Mouse (Mus musculus): ENCODE data around the gene Hoxc6. TPM values are rescaled to one million over a fixed set of nuclear protein-coding genes. Genes with fewer than 3 reads are reported as not detected.

The Hoxc6 gene
- total RNA-seq, 2 experiments from 2014 or later: not detected

- DNase-seq (ENCODE audit: extremely low spot score in 1 of 2, low spot score in 2 of 2): peak in 1 of 2 experiments; percentile 26
- intact Hi-C loops (cut with DNase I): no loop called here
- TF ChIP-seq CTCF (IDR thresholded peaks at IDR 0.05): no peak
- peak overlapping the region; percentile 15 for H3K4me3 ChIP-seq
- H3K27ac ChIP-seq: no peak overlapping the region
These were observed 1.2 kb downstream of the Hoxc6 start for GRCm38 (mm10) chr15:102999183-102999831.

DNA sequence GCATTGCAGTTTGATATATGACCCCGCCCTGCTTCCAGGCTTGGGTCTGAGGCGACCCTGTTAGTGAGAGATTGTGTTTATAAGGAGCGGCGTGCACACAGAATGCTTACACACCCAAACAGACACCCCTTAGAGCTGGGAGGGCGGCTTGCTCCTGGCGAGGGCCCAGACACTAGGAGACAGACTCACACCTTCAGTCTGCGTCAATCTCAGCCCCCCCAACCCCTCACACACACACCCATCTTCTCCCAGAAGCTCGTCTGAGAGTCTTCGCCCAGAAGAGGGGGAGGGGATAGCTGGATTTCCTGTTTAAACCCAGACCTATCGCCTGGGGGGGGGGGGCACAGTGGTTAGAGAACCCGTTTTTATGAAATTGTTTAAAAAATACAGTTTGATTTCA lies 1.9 kb downstream of the Hoxc6 start:
- intact Hi-C loops (cut with DNase I): no loop called here
- DNase-seq (ENCODE audit: extremely low spot score in 1 of 2, low spot score in 2 of 2): no peak
- no peak for TF ChIP-seq CTCF (IDR thresholded peaks at IDR 0.05)
- no peak overlapping the region for H3K4me3 ChIP-seq
- no peak overlapping the region for H3K27ac ChIP-seq

DNA sequence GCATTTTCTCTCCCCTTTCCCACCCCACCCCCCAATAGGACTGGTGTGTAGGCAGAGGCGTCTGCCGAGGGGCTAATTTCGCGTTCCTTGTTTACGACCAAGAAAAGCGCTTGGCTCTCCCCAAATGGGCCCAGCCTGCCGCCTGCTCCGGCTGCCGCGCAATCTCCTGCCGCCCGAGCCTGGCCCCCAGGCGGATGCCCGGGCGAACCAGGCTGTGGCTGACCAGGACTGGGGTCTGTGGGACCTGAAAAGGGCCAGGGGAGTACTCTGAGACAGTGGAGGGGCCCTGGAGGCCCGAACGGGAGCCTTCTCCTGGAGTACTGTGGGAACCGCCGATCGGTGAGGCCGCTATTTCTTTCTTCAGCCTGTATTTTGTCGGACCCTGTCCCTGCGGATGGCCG lies 2.4 kb downstream of the Hoxc6 start:
- no peak for DNase-seq (ENCODE audit: extremely low spot score in 1 of 2, low spot score in 2 of 2)
- no peak overlapping the region for H3K4me3 ChIP-seq
- H3K27ac ChIP-seq: no peak overlapping the region
- intact Hi-C loops (cut with DNase I): no loop called here
- no peak for TF ChIP-seq CTCF (IDR thresholded peaks at IDR 0.05)

- no peak overlapping the region for H3K27ac ChIP-seq
- no peak overlapping the region for H3K4me3 ChIP-seq
- intact Hi-C loops (cut with DNase I): no loop called here
- DNase-seq (ENCODE audit: extremely low spot score in 1 of 2, low spot score in 2 of 2): no peak
- no peak for TF ChIP-seq CTCF (IDR thresholded peaks at IDR 0.05)
These were observed 3.3 kb downstream of the Hoxc6 start for GRCm38 (mm10) chr15:103001370-103001769.

DNA sequence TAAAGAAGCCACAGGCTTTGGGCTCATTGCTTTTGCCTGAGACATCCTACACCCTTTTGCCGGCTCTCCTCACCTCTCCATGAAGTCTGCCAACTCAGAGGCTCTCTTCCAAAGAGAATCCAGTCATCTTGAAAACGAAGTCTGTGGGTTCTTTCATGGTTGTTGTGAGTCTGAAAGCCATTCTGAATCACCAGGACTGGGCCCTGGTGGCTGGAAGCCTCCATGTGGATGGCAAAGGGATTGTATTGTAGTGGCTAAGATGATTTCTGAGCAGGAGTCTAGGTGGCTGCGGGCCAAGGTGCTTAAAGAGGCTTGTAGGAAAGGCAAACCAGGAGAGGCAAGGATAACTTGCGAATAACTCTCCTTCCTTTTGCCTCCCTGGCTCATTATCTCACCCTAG lies 4.1 kb downstream of the Hoxc6 start:
- TF ChIP-seq CTCF (IDR thresholded peaks at IDR 0.05): no peak
- intact Hi-C loops (cut with DNase I): no loop called here

DNA sequence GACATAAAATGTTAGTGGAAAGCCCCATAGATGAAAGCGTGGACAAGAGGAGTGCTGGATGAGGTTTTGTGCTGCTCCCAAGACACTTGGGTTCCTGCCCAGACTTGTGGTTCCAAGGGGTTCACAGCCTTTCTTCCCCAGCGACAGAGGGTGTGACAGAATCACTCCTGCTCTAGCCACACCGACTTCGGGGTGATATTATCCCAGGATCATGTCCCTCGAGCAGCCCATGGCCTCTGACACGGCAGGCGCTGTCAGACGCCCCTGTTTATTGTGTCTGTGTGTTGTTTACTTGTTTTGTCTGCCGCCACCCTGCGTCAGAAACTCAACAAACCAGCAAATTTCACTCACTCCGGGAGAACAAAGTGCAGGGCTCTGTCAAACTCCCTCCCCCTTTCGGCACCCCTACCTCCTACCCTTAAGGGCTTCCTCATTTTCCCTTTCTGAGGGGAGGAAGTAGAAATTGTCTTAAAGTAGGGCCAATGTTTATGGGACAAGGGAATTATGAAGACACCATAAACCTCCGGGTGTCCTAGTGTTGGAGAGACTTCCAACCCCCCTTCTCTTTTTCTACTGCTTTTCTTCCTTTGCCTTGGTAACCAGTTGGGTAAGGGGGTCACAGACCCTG lies 4.9 kb downstream of the Hoxc6 start:
- no peak for DNase-seq (ENCODE audit: extremely low spot score in 1 of 2, low spot score in 2 of 2)
- intact Hi-C loops (cut with DNase I): no loop called here
- H3K27ac ChIP-seq: no peak overlapping the region
- no peak for TF ChIP-seq CTCF (IDR thresholded peaks at IDR 0.05)
- no peak overlapping the region for H3K4me3 ChIP-seq

More for the DNA sequence above, 4.1 kb downstream of the Hoxc6 start:
- no peak for DNase-seq (ENCODE audit: extremely low spot score in 1 of 2, low spot score in 2 of 2)
- H3K4me3 ChIP-seq: no peak overlapping the region
- no peak overlapping the region for H3K27ac ChIP-seq

- DNase-seq (ENCODE audit: extremely low spot score in 1 of 2, low spot score in 2 of 2): no peak
These were observed 7.3 kb downstream of the Hoxc6 start for GRCm38 (mm10) chr15:103005308-103005707.

DNA sequence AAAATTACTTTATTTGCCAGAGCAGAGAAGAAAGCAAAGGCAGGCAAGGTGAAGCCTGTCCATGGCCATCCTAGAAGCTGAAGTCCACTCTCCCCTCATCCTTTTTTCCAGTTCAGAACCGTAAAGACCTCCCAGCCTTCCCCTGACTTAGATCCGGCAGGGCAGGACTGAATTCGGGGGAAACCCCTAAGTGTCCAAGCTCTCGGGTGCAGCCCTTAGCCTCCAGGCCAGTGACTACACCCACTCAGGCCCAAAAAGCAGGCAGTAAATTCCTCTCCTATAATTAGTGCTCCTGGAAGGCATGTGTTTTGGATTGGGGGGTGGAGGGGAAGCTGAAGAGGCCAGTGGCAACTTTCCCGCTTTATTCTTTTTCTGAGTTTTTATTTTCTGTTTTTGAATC lies 7.7 kb downstream of the Hoxc6 start:
- no peak overlapping the region for H3K4me3 ChIP-seq
- intact Hi-C loops (cut with DNase I): no loop called here
- no peak for DNase-seq (ENCODE audit: extremely low spot score in 1 of 2, low spot score in 2 of 2)
- TF ChIP-seq CTCF (IDR thresholded peaks at IDR 0.05): no peak
- no peak overlapping the region for H3K27ac ChIP-seq

More at GRCm38 (mm10) chr15:103005308-103005707, 7.3 kb downstream of the Hoxc6 start:
- Histone ChIP-seq H3K4me3 (no peak overlapping the region), H3K27ac (no peak overlapping the region)
- intact Hi-C loops (cut with DNase I): no loop called here
- no peak for TF ChIP-seq CTCF (IDR thresholded peaks at IDR 0.05)

DNA sequence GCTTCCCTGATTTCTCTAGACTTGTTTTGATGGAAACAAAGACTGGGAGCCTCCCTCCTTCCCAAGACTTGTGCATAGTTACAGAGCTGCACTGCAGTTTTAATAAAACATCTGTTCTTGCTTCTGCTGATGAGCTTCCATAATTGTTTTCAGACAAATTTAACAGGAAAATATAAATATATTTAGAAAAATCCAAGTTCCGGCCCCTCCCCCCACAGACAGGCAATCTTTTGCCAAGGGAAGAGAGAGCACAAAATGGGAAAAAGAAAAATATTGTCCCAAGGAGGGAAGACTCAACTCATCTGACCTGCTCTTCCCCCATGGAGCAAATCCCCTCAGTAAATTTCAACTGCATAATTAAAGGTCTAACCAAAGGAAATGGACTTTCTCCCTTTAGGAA lies 8.3 kb downstream of the Hoxc6 start:
- TF ChIP-seq CTCF (IDR thresholded peaks at IDR 0.05): no peak
- Histone ChIP-seq H3K4me3 (no peak overlapping the region), H3K27ac (no peak overlapping the region)
- no peak for DNase-seq (ENCODE audit: extremely low spot score in 1 of 2, low spot score in 2 of 2)
- intact Hi-C loops (cut with DNase I): no loop called here

DNA sequence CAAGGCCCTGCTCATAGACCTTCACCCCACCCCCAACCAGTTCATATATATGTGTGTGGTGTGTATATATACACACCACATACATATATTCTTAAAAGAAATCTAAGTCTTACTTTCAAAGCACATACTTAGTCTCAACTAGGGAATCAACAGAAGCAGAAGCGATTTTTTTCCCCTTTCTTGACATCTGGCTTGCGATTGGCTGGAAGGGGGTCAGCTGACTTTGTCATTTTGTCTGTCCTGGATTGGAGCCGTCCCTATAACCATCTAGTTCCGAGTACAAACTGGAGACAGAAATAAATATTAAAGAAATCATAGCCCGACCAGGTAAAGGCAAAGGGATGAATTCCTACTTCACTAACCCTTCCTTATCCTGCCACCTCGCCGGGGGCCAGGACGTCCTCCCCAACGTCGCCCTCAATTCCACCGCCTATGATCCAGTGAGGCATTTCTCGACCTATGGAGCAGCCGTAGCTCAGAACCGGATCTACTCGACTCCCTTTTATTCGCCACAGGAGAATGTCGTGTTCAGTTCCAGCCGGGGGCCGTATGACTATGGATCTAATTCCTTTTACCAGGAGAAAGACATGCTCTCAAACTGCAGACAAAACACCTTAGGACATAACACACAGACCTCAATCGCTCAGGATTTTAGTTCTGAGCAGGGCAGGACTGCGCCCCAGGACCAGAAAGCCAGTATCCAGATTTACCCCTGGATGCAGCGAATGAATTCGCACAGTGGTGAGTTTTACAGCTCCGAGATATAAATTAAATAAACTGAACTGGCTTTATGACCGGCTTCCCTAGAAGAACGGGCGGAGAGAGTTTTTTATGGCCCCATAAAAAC lies 11.4 kb downstream of the Hoxc6 start:
- H3K4me3 ChIP-seq: no peak overlapping the region

GRCm38 (mm10) chr15:103010112-103010846 lies 12.2 kb downstream of the Hoxc6 start:
- TF ChIP-seq CTCF (IDR thresholded peaks at IDR 0.05): no peak
- intact Hi-C loops (cut with DNase I): loop anchor here (5.0 to 10.0 kb wide), 2 partner anchors 112 to 305 kb away; partner anchors contain the start of gene Gpr84
- no peak for DNase-seq (ENCODE audit: extremely low spot score in 1 of 2, low spot score in 2 of 2)
- no peak overlapping the region for H3K27ac ChIP-seq
- no peak overlapping the region for H3K4me3 ChIP-seq

More for the DNA sequence above, 11.4 kb downstream of the Hoxc6 start:
- DNase-seq (ENCODE audit: extremely low spot score in 1 of 2, low spot score in 2 of 2): no peak
- no peak overlapping the region for H3K27ac ChIP-seq
- TF ChIP-seq CTCF (IDR thresholded peaks at IDR 0.05): no peak
- intact Hi-C loops (cut with DNase I): loop anchor here (5.0 to 10.0 kb wide), 2 partner anchors 113 to 305 kb away; partner anchors contain the start of gene Gpr84

Measured in left cerebral cortex, adult 2 months (tissue).